Mouse (Mus musculus) forebrain, embryonic 14.5 days (tissue): Measurements from ENCODE around the gene Dtd1. TPM values are rescaled to one million over a fixed set of nuclear protein-coding genes. Genes with fewer than 3 reads are reported as not detected.
A peak's percentile ranks its signal among the peaks of the same experiment; 100 is the strongest.

Experiments
- ATAC-seq: fragments of 200-750 bp; cut with Nextera tagmentation; 2 replicates; pipeline ENCODE4 v1.8.0; 2017; ENCODE audit warnings: mild to moderate bottlenecking, moderate library complexity
- DNase-seq: peaks from one replicate; pipeline ENCODE4 v3.0.0-alpha.2; 2015; ENCODE audit warnings: low spot score
- H3K27ac ChIP-seq: fragments of 300-500 bp; sonication (generic); 2 replicates; pipeline ENCODE4 v1.5.1; 2014; ENCODE audit warnings: low read depth, mild to moderate bottlenecking, control low read depth, low read length, moderate library complexity
- H3K27me3 ChIP-seq: fragments of 300-500 bp; sonication (generic); replicated peaks from 2 replicates; pipeline ENCODE4 v1.6.1; 2014; ENCODE audit warnings: low read length, control low read depth, mixed read lengths; ENCODE audit not compliant: control insufficient read depth, insufficient read depth
- H3K36me3 ChIP-seq: fragments of 300-500 bp; sonication (generic); 2 replicates; pipeline ENCODE4 v1.6.1; 2014; ENCODE audit warnings: low read length, control low read depth; ENCODE audit not compliant: control insufficient read depth, insufficient read depth
- H3K4me1 ChIP-seq: fragments of 300-500 bp; sonication (generic); 2 replicates; pipeline ENCODE4 v1.6.1; 2014; ENCODE audit warnings: antibody characterized with exemption, low read length, control low read depth; ENCODE audit not compliant: control insufficient read depth, insufficient read depth
- H3K4me2 ChIP-seq: fragments of 300-500 bp; sonication (generic); 2 replicates; pipeline ENCODE4 v1.6.1; 2014; ENCODE audit warnings: mild to moderate bottlenecking, control low read depth, low read length
- H3K4me3 ChIP-seq: fragments of 300-500 bp; sonication (generic); 2 replicates; pipeline ENCODE4 v1.5.1; 2014; ENCODE audit warnings: low read depth, low read length, control low read depth
- H3K9ac ChIP-seq: fragments of 300-500 bp; sonication (generic); 2 replicates; pipeline ENCODE4 v1.6.1; 2014; ENCODE audit warnings: mild to moderate bottlenecking, low read length, control low read depth, moderate library complexity
- H3K9me3 ChIP-seq: fragments of 300-500 bp; sonication (generic); replicated peaks from 2 replicates; pipeline ENCODE4 v1.6.1; 2016; ENCODE audit warnings: low read length, control low read depth, mixed read lengths; ENCODE audit not compliant: control insufficient read depth
- whole genome bisulfite sequencing: fragments of 180-500 bp; shearing (Covaris S2); extraction: QIAGEN DNeasy Blood & Tissue Kit; methylation state at CpG from one replicate; pipeline ENCODE4 v1.1.7; 2014; 5-methylcytosine and 5-hydroxymethylcytosine counted together
- polyA plus RNA-seq: library from polyadenylated mRNA; unstranded; fragments of >200 nt; fragmentation: Nextera tagmentation; extraction: Ambion mirVana; gene quantifications from 2 replicates; pipeline ENCODE4 v1.2.1, GENCODE M21; 2014

The Dtd1 gene
- polyA plus RNA-seq, 1 experiment from 2014 or later = 69.7 TPM

DNA sequence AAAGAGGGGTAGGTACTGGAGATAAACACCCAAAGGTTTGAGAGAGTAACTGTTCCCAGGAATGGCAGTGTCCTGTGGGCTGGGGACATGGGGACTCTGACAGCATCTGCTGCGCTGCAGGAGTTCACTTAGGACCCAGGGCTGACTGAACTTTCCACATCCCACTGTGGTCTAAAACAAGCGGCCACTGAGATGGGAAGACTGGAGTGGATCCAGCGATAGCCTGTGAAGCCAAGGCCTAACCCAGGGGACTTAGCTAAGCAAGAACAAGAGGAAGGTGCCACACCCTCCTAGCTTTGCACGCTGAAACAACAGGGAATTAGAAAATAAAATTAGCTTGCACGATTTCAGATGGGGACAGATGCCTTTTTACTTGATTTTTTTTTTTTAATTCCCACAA lies 138.9 kb downstream of the Dtd1 start:
- ATAC-seq = no peak
- Histone ChIP-seq H3K4me3 (no peak overlapping the region), H3K36me3 (no peaks in the 10 kb centered on the region), H3K27me3 (no peaks in the 10 kb centered on the region), H3K9me3 (no peaks in the 10 kb centered on the region), H3K9ac (no peak overlapping the region), H3K4me1 (no peaks in the 10 kb centered on the region), H3K27ac (no peak overlapping the region), H3K4me2 (no peak overlapping the region)
- whole genome bisulfite sequencing = 84% methylated on average over 5 of the region's 5 CpGs
- DNase-seq = no peak

- Histone ChIP-seq H3K4me2 (no peak overlapping the region), H3K27ac (no peak overlapping the region), H3K9me3 (no peaks in the 10 kb centered on the region), H3K27me3 (no peaks in the 10 kb centered on the region), H3K4me1 (no peaks in the 10 kb centered on the region), H3K36me3 (no peaks in the 10 kb centered on the region), H3K4me3 (no peak overlapping the region), H3K9ac (no peak overlapping the region)
- 78% methylated on average over 6 of the region's 6 CpGs for WGBS
- no peak for DNase-seq
- no peak for ATAC-seq
Measured at GRCm38 (mm10) chr2:144740577-144740997, 140.9 kb downstream of the Dtd1 start.

DNA sequence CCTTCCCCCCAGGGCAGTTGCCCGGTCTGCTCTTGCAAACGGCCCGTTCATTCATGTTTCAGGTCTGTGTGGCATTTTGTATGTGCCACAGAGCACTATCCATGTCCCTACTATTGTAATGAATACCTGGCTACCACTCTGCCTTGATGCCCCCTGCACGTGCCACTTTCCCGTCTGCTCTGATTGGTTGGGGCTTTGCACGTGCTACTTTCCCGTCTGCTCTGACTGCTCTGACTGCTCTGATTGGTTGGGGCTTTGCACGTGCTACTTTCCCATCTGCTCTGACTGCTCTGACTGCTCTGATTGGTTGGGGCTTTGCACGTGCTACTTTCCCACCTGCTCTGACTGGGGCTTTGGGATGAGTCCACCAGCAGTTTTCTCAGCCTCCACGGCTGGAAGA lies 142.3 kb downstream of the Dtd1 start:
- DNase-seq (no peak), ATAC-seq (0 out of 2 replicates have a peak, but pooled peaks have one; percentile 18)
- H3K36me3 ChIP-seq = no peaks in the 10 kb centered on the region
- H3K27ac ChIP-seq = no peak overlapping the region
- no peaks in the 10 kb centered on the region for H3K9me3 ChIP-seq
- no peak overlapping the region for H3K9ac ChIP-seq
- no peaks in the 10 kb centered on the region for H3K4me1 ChIP-seq
- WGBS = 86% methylated on average over 10 of the region's 10 CpGs
- H3K4me3 ChIP-seq = no peak overlapping the region
- no peaks in the 10 kb centered on the region for H3K27me3 ChIP-seq
- no peak overlapping the region for H3K4me2 ChIP-seq

DNA sequence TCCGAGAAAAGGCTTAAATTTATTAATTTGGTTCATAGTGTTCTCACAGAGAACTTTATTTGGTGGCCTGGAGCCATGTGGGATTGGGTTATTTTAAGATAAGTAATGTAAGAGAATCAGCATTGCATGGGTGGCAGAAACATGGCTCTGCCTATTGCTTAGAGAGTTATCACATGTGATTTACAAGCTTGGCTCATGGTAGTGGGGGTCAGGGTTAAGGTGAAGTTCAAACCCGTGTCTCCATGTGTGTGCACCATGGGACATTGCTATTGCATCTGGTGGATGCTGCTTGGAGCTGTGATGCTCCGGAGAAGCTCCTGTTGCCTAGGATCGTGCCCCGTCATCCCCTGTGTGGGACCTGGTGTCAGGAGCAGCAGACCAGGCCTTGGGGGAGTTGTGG lies 143.6 kb downstream of the Dtd1 start:
- H3K27me3 ChIP-seq = no peaks in the 10 kb centered on the region
- H3K4me2 ChIP-seq = no peak overlapping the region
- ATAC-seq (no peak), DNase-seq (no peak)
- 88% methylated on average over 5 of the region's 5 CpGs for WGBS
- H3K9me3 ChIP-seq = no peaks in the 10 kb centered on the region
- H3K27ac ChIP-seq = no peak overlapping the region
- no peaks in the 10 kb centered on the region for H3K36me3 ChIP-seq
- no peaks in the 10 kb centered on the region for H3K4me1 ChIP-seq
- H3K9ac ChIP-seq = no peak overlapping the region
- no peak overlapping the region for H3K4me3 ChIP-seq

DNA sequence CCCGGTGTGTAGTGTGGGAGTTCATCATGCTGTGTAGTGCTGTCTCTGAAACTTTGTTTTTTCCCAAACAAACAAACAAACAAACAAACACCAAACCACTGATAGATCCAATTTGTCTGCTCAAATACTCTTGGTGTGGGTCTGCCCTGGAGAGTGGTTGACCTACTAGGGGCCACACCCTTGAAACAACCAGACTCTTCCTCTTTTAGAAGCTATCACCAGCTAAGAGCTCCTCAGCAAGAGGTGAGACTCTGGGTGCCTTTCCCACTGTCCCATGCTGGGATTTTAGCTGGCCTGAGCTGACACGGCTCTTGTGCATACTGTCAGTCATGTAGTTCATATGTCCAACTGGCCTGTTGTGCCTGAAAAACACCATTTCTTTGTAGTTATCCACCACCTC lies 145.6 kb downstream of the Dtd1 start:
- ATAC-seq = no peak
- Histone ChIP-seq H3K27me3 (no peaks in the 10 kb centered on the region), H3K36me3 (no peaks in the 10 kb centered on the region), H3K4me3 (no peak overlapping the region), H3K27ac (no peak overlapping the region), H3K9ac (no peak overlapping the region), H3K4me2 (no peak overlapping the region), H3K9me3 (no peaks in the 10 kb centered on the region), H3K4me1 (no peaks in the 10 kb centered on the region)
- DNase-seq = no peak
- 86% methylated on average over 2 of the region's 2 CpGs for WGBS

DNA sequence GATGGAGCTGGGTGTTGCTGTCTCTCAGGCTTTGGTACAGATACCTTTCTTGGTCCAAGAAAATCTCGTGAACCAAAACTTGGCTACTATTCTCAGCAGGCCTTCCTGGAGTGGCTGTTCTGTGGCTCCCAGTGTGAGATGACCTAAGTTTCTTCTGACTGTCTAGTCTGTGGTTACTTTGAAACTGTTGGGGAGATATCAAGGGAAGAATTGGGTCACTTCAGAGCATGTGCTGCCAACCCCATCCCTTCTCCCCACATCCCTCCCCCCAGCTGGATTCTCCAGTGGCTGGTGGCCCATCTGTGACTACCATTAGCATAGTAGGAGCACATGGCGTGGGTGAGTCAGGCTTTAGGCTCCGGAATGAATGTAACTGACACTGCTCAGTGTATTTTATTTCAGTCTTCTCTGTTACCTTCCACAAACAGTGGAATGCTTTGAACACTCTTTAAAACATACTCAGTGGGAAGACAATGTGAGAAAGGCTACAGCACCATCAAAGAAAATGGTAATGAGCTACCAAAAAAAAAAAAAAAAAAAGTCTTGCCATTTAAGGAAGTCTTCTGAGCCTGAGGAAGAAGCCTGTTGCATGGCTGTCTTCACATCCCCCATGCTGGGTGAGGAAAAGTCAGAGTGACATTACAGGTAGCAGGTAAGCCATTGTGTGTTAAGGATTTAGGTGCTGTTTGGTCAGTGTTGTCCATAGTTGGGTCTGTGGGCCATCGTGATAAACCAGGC lies 146.5 kb downstream of the Dtd1 start:
- Histone ChIP-seq H3K27me3 (no peaks in the 10 kb centered on the region), H3K9me3 (no peaks in the 10 kb centered on the region), H3K27ac (no peak overlapping the region), H3K36me3 (no peaks in the 10 kb centered on the region), H3K4me3 (no peak overlapping the region), H3K4me1 (no peaks in the 10 kb centered on the region), H3K9ac (no peak overlapping the region), H3K4me2 (no peak overlapping the region)
- WGBS = 69% methylated on average over 4 of the region's 4 CpGs
- DNase-seq (no peak), ATAC-seq (no peak)

GRCm38 (mm10) chr2:144753604-144754003 lies 153.9 kb downstream of the Dtd1 start:
- H3K9me3 ChIP-seq = no peaks in the 10 kb centered on the region
- no peaks in the 10 kb centered on the region for H3K27me3 ChIP-seq
- H3K36me3 ChIP-seq = no peaks in the 10 kb centered on the region
- no peak overlapping the region for H3K4me3 ChIP-seq
- no peaks in the 10 kb centered on the region for H3K4me1 ChIP-seq
- ATAC-seq (no peak), DNase-seq (no peak)
- H3K4me2 ChIP-seq = no peak overlapping the region
- no peak overlapping the region for H3K9ac ChIP-seq
- 89% methylated on average over 6 of the region's 6 CpGs for WGBS
- H3K27ac ChIP-seq = no peak overlapping the region

DNA sequence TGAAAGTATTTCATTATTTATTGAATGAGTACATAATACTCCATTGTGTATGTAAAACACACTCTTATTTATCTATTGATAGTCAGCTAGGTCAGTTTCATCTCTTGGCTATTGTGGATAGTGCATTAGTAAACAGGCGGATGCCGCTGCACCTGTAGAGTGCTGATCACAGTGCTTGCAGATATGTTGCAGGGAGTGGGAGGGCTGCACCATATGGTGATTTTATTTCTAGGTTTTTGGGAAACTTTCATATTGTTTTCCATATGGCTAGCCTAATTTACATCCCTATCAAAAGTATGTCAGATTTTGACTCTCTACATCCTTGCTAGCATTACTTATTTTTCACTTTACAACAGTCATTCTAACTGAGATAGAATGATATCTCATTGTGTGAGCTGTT lies 155.3 kb downstream of the Dtd1 start:
- no peak for ATAC-seq
- Histone ChIP-seq H3K36me3 (no peaks in the 10 kb centered on the region), H3K9me3 (no peaks in the 10 kb centered on the region), H3K9ac (no peak overlapping the region), H3K27me3 (no peaks in the 10 kb centered on the region), H3K4me1 (no peaks in the 10 kb centered on the region), H3K4me2 (no peak overlapping the region), H3K4me3 (no peak overlapping the region), H3K27ac (no peak overlapping the region)
- no peak for DNase-seq
- 95% methylated on average over 2 of the region's 2 CpGs for WGBS

- H3K9me3 ChIP-seq = 0 out of 2 replicates have a peak, but pooled peaks cover 2% of the 10 kb centered on the region
- no peak for ATAC-seq
- no peaks in the 10 kb centered on the region for H3K27me3 ChIP-seq
- H3K27ac ChIP-seq = no peak overlapping the region
- no peak overlapping the region for H3K4me3 ChIP-seq
- no peak for DNase-seq
- no peak overlapping the region for H3K9ac ChIP-seq
- H3K4me1 ChIP-seq = no peaks in the 10 kb centered on the region
- WGBS = 95% methylated on average over 6 of the region's 6 CpGs
- H3K4me2 ChIP-seq = no peak overlapping the region
- no peaks in the 10 kb centered on the region for H3K36me3 ChIP-seq
Measured at GRCm38 (mm10) chr2:144760666-144761065, 161.0 kb downstream of the Dtd1 start.
